Mouse (Mus musculus): ENCODE results near the gene Mief2. TPM values are rescaled to one million over a fixed set of nuclear protein-coding genes. Genes with fewer than 3 reads are reported as not detected.

Mief2 gene
- polyA plus RNA-seq, 1 experiment: 23.7 TPM

GRCm38 (mm10) chr11:60735191-60735590, 7.0 kb downstream of the Mief2 start:
- Histone ChIP-seq H3K4me3 (ENCODE audit: insufficient read depth, low read length) (no peak overlapping the region), H3K4me1 (ENCODE audit: control insufficient read depth, insufficient read depth, low read length) (no peaks in the 10 kb centered on the region), H3K27ac (ENCODE audit: insufficient read depth, low read length) (no peak overlapping the region)
- TF ChIP-seq CTCF (IDR thresholded peaks at IDR 0.05; ENCODE audit: extremely low read depth, insufficient read depth, low read length) (no peak), POLR2A (IDR thresholded peaks at IDR 0.05; ENCODE audit: extremely low read depth, insufficient read depth, low read length) (no peak)

- TF ChIP-seq CTCF (IDR thresholded peaks at IDR 0.05; ENCODE audit: extremely low read depth, insufficient read depth, low read length) (no peak), POLR2A (IDR thresholded peaks at IDR 0.05; ENCODE audit: extremely low read depth, insufficient read depth, low read length) (no peak)
- no peak overlapping the region for H3K27ac ChIP-seq (ENCODE audit: insufficient read depth, low read length)
- no peaks in the 10 kb centered on the region for H3K4me1 ChIP-seq (ENCODE audit: control insufficient read depth, insufficient read depth, low read length)
- no peak overlapping the region for H3K4me3 ChIP-seq (ENCODE audit: insufficient read depth, low read length)
Measured at GRCm38 (mm10) chr11:60736491-60736890, 8.3 kb downstream of the Mief2 start.

- no peaks in the 10 kb centered on the region for H3K4me1 ChIP-seq (ENCODE audit: control insufficient read depth, insufficient read depth, low read length)
- no peak overlapping the region for H3K4me3 ChIP-seq (ENCODE audit: insufficient read depth, low read length)
- TF ChIP-seq CTCF (IDR thresholded peaks at IDR 0.05; ENCODE audit: extremely low read depth, insufficient read depth, low read length) (no peak), POLR2A (IDR thresholded peaks at IDR 0.05; ENCODE audit: extremely low read depth, insufficient read depth, low read length) (no peak)
- H3K27ac ChIP-seq (ENCODE audit: insufficient read depth, low read length): no peak overlapping the region
Measured at GRCm38 (mm10) chr11:60737450-60737849, 9.3 kb downstream of the Mief2 start.

GRCm38 (mm10) chr11:60740321-60740720, 12.1 kb downstream of the Mief2 start:
- H3K4me1 ChIP-seq (ENCODE audit: control insufficient read depth, insufficient read depth, low read length): no peaks in the 10 kb centered on the region
- TF ChIP-seq POLR2A (IDR thresholded peaks at IDR 0.05; ENCODE audit: extremely low read depth, insufficient read depth, low read length) (no peak), CTCF (IDR thresholded peaks at IDR 0.05; ENCODE audit: extremely low read depth, insufficient read depth, low read length) (no peak)
- H3K4me3 ChIP-seq (ENCODE audit: insufficient read depth, low read length): no peak overlapping the region
- no peak overlapping the region for H3K27ac ChIP-seq (ENCODE audit: insufficient read depth, low read length)

DNA sequence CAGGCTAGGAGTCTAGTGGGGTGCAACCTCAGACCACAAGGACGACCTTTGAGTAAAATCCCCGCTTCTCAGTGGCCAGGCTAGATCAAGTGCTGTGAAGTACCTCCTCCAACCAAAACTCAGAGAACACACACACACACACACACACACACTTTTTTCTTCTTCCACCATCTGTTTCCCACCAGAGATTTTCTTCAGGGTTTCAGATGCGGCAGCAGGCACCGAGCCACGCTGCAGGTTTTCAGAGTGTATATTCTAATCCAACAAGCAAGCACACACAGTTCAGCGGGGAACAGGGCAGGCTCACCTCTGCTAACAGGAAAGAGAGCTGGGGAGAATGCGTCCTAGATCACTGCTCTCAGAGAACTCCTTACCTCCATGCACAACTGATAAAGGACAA, 27.4 kb downstream of the Mief2 start:
- no peaks in the 10 kb centered on the region for H3K4me1 ChIP-seq (ENCODE audit: control insufficient read depth, insufficient read depth, low read length)
- TF ChIP-seq CTCF (IDR thresholded peaks at IDR 0.05; ENCODE audit: extremely low read depth, insufficient read depth, low read length) (no peak), POLR2A (IDR thresholded peaks at IDR 0.05; ENCODE audit: extremely low read depth, insufficient read depth, low read length) (no peak)
- no peak overlapping the region for H3K27ac ChIP-seq (ENCODE audit: insufficient read depth, low read length)
- H3K4me3 ChIP-seq (ENCODE audit: insufficient read depth, low read length): no peak overlapping the region

DNA sequence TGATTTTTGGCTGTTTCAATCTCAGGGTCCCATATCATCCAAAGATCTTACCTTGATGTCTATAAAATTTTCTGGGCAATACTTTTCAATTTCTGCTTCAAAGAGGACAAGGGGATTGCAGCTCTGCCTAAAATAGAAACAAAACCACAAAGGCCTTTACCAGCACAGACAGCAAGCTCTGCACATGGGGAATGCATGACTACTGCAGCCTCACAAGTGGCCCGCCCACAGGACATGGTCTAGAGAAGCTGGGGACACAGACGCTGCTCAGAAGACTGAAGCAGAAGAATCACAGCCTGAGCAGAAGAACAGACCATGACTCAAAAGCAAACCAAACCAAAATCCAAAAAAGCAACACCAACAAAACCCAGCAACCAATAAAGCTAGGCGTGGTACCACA, 33.5 kb downstream of the Mief2 start:
- Histone ChIP-seq H3K27ac (ENCODE audit: insufficient read depth, low read length) (no peak overlapping the region), H3K4me1 (ENCODE audit: control insufficient read depth, insufficient read depth, low read length) (no peaks in the 10 kb centered on the region), H3K4me3 (ENCODE audit: insufficient read depth, low read length) (no peak overlapping the region)
- TF ChIP-seq CTCF (IDR thresholded peaks at IDR 0.05; ENCODE audit: extremely low read depth, insufficient read depth, low read length): no peak
- no peak for TF ChIP-seq POLR2A (IDR thresholded peaks at IDR 0.05; ENCODE audit: extremely low read depth, insufficient read depth, low read length)

DNA sequence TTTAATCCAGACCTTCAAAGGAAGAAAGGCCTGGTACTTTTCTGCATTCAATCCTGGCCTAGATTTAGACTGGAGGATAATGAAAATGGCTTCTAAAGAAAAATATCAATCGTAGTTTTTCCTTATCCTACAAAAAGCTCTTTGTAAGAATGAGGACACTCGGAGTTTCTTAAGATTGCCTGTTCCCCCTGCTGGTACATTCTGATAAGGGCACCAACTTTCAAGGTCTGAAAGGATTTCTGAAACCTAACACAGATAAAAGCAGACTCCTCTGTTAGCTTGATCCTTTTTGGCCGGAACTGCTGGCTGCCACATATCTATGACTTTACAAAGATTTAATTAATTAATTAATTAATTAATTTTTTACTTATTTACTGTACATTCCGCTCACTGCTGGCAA, 38.8 kb downstream of the Mief2 start:
- no peak for TF ChIP-seq CTCF (IDR thresholded peaks at IDR 0.05; ENCODE audit: extremely low read depth, insufficient read depth, low read length)
- no peak for TF ChIP-seq POLR2A (IDR thresholded peaks at IDR 0.05; ENCODE audit: extremely low read depth, insufficient read depth, low read length)
- H3K4me1 ChIP-seq (ENCODE audit: control insufficient read depth, insufficient read depth, low read length): no peaks in the 10 kb centered on the region
- H3K27ac ChIP-seq (ENCODE audit: insufficient read depth, low read length): no peak overlapping the region
- H3K4me3 ChIP-seq (ENCODE audit: insufficient read depth, low read length): no peak overlapping the region

DNA sequence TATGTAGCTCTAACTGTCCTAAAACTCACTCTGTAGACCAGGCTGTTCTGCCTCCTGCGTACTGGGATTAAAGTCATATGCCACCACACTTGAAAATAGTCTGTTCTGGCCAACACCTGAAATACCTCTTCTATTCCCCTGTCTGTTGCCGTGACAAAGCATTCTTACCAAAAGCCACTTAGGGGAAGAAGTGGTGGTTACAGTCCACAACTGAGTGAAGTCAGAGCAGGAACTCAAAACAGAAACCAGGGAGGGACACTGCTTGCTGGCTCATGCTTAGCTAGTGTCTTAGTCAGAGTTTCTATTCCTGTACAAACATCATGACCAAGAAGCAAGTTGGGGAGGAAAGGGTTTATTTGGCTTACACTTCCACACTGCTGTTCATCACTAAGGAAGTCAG, 41.1 kb downstream of the Mief2 start:
- TF ChIP-seq CTCF (IDR thresholded peaks at IDR 0.05; ENCODE audit: extremely low read depth, insufficient read depth, low read length) (no peak), POLR2A (IDR thresholded peaks at IDR 0.05; ENCODE audit: extremely low read depth, insufficient read depth, low read length) (no peak)
- H3K4me3 ChIP-seq (ENCODE audit: insufficient read depth, low read length): no peak overlapping the region
- no peaks in the 10 kb centered on the region for H3K4me1 ChIP-seq (ENCODE audit: control insufficient read depth, insufficient read depth, low read length)
- H3K27ac ChIP-seq (ENCODE audit: insufficient read depth, low read length): no peak overlapping the region

GRCm38 (mm10) chr11:60770776-60771175, 42.6 kb downstream of the Mief2 start:
- H3K4me1 ChIP-seq (ENCODE audit: control insufficient read depth, insufficient read depth, low read length): no peaks in the 10 kb centered on the region
- no peak overlapping the region for H3K4me3 ChIP-seq (ENCODE audit: insufficient read depth, low read length)
- no peak for TF ChIP-seq POLR2A (IDR thresholded peaks at IDR 0.05; ENCODE audit: extremely low read depth, insufficient read depth, low read length)
- TF ChIP-seq CTCF (IDR thresholded peaks at IDR 0.05; ENCODE audit: extremely low read depth, insufficient read depth, low read length): no peak
- no peak overlapping the region for H3K27ac ChIP-seq (ENCODE audit: insufficient read depth, low read length)

GRCm38 (mm10) chr11:60772161-60772560, 44.0 kb downstream of the Mief2 start:
- H3K4me3 ChIP-seq (ENCODE audit: insufficient read depth, low read length): no peak overlapping the region
- TF ChIP-seq CTCF (IDR thresholded peaks at IDR 0.05; ENCODE audit: extremely low read depth, insufficient read depth, low read length): no peak
- no peak for TF ChIP-seq POLR2A (IDR thresholded peaks at IDR 0.05; ENCODE audit: extremely low read depth, insufficient read depth, low read length)
- H3K27ac ChIP-seq (ENCODE audit: insufficient read depth, low read length): no peak overlapping the region
- H3K4me1 ChIP-seq (ENCODE audit: control insufficient read depth, insufficient read depth, low read length): no peaks in the 10 kb centered on the region

Measured in cortical plate, adult 2 months (tissue).